ENCODE assay signal across 8 mouse cellular contexts in the genomic region with DNA sequence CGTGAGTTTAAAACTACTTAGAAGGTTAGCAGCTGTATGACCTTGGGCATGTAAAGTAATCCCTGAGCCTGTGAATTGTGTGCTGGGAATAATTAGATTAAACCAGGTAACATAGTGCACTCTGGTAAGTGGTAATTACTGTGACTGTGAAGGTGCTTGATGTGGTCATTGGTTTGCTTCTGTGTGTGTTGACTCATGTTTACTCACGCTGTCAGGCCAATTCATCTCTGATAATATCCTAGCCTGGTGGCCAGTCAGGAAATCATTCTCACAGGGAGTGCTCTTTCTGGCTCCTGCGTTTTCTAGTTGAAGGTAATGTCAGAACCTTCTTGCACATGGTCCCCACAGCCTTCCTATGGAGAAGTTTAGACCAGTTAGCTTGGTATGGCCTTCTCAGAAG. TPM values are rescaled to one million over a fixed set of nuclear protein-coding genes. Genes with fewer than 3 reads are reported as not detected.
A peak's percentile ranks its signal among the peaks of the same experiment; 100 is the strongest.
DNase-seq lines count a peak whose midpoint lies in the region; ATAC-seq lines count a peak whose summit lies in the region.

No protein-coding gene starts in this region.

- 10% methylated on average over 3 of the region's 3 CpGs for WGBS in intestine, embryonic 15.5 days
- WGBS in neural tube, embryonic 14.5 days = 34% methylated on average over 3 of the region's 3 CpGs

- no peaks in the 10 kb centered on the region for H3K9me3 ChIP-seq in megakaryocyte, embryonic 14.5 days
- no peaks in the 10 kb centered on the region for H3K9me3 ChIP-seq in intestine, embryonic 15.5 days
- no peaks in the 10 kb centered on the region for H3K9me3 ChIP-seq in neural tube, embryonic 14.5 days (ENCODE audit: control insufficient read depth, low read length)

- H3K27me3 ChIP-seq in megakaryocyte, embryonic 14.5 days (replicated peaks) = no peaks in the 10 kb centered on the region
- no peaks in the 10 kb centered on the region for H3K27me3 ChIP-seq in intestine, embryonic 15.5 days (replicated peaks)
- H3K27me3 ChIP-seq in neural tube, embryonic 14.5 days (ENCODE audit: control insufficient read depth, insufficient read depth, low read length) = no peaks in the 10 kb centered on the region

- H3K9ac ChIP-seq in intestine, embryonic 15.5 days = peak overlapping the region; percentile 77
- H3K9ac ChIP-seq in neural tube, embryonic 14.5 days (replicated peaks; ENCODE audit: low read depth, low read length) = peak overlapping the region; percentile 76; the same call in 1 of the 2 replicates

- H3K27ac ChIP-seq in intestine, embryonic 15.5 days = no peak overlapping the region
- H3K27ac ChIP-seq in neural tube, embryonic 14.5 days (ENCODE audit: low read depth, low read length) = no peak overlapping the region

- peak; percentile 5 for DNase-seq in CD4-positive, CD25-positive, alpha-beta regulatory T cell, adult 2 months (ENCODE audit: low read depth, low spot score)
- no peak for DNase-seq in c-Kit-positive CD71-positive TER-119-positive erythroid progenitor cells, embryonic 14.5 days (ENCODE audit: low spot score)
- no peak for DNase-seq in left cerebral cortex, adult 11 months (ENCODE audit: low spot score)

- H3K36me3 ChIP-seq in megakaryocyte, embryonic 14.5 days (replicated peaks; ENCODE audit: low read length) = peaks cover 40% of the 10 kb centered on the region
- no peaks in the 10 kb centered on the region for H3K36me3 ChIP-seq in intestine, embryonic 15.5 days
- peaks cover 6% of the 10 kb centered on the region; the same call in 1 of the 2 replicates for H3K36me3 ChIP-seq in neural tube, embryonic 14.5 days (ENCODE audit: control insufficient read depth, insufficient read depth, low read length)

- H3K4me1 ChIP-seq in megakaryocyte, embryonic 14.5 days = peaks cover 20% of the 10 kb centered on the region
- no peaks in the 10 kb centered on the region; the same call in 1 of the 2 replicates for H3K4me1 ChIP-seq in intestine, embryonic 15.5 days (replicated peaks)
- peaks cover 15% of the 10 kb centered on the region for H3K4me1 ChIP-seq in neural tube, embryonic 14.5 days (ENCODE audit: control insufficient read depth, insufficient read depth, low read length)

- H3K4me3 ChIP-seq in megakaryocyte, embryonic 14.5 days (replicated peaks) = peak overlapping the region; percentile 97
- peak overlapping the region; percentile 80 for H3K4me3 ChIP-seq in intestine, embryonic 15.5 days (replicated peaks)
- H3K4me3 ChIP-seq in neural tube, embryonic 14.5 days (ENCODE audit: low read depth, low read length) = peak overlapping the region; percentile 84

- H3K4me2 ChIP-seq in intestine, embryonic 15.5 days (replicated peaks) = peak overlapping the region; percentile 66
- H3K4me2 ChIP-seq in neural tube, embryonic 14.5 days (ENCODE audit: low read depth, low read length) = peak overlapping the region; percentile 82

- no peak for ATAC-seq in CD4-positive, CD25-positive, alpha-beta regulatory T cell, adult 4 months
- ATAC-seq in megakaryocyte, adult 5-6 weeks (ENCODE audit: poor library complexity, severe bottlenecking) = no peak
- no peak for ATAC-seq in intestine, embryonic 15.5 days
- ATAC-seq in neural tube, embryonic 14.5 days (ENCODE audit: low read depth) = no peak

RNA-seq across cellular contexts. Expression of gene Kdm5c, which starts 1.3 kb away (rescaled TPM):
- polyA plus RNA-seq in CD4-positive, CD25-positive, alpha-beta regulatory T cell, adult 4 months (2017; shearing (Covaris generic)) = 10 to 100 TPM; 30.4 to 37.7 TPM
- polyA plus RNA-seq in megakaryocyte, embryonic 14.5 days (2012; ENCODE audit: insufficient read depth, low replicate concordance) = 42.5 and 70.8 TPM in 2 replicates
- 21.1 and 21.9 TPM in 2 replicates for total RNA-seq in megakaryocyte, adult 5-6 weeks (2015)
- total RNA-seq in megakaryocyte, adult 5-6 weeks (2017) = 29.1 and 31.0 TPM in 2 replicates
- 33.2 and 37.1 TPM in 2 replicates for polyA plus RNA-seq in intestine, embryonic 15.5 days (2015; fragmentation: Nextera tagmentation; extraction: Ambion mirVana)
- 26.5 and 35.5 TPM in 2 replicates for polyA plus RNA-seq in neural tube, embryonic 14.5 days (2014; fragmentation: Nextera tagmentation; extraction: Ambion mirVana)
